Mouse (Mus musculus) ES-E14 (cell line): ENCODE results near the gene Aida. TPM values are rescaled to one million over a fixed set of nuclear protein-coding genes. Genes with fewer than 3 reads are reported as not detected.

Experiments
- DNase-seq: peaks from one replicate; pipeline ENCODE4 v3.0.0-alpha.2; 2013; ENCODE audit warnings: low read depth, low spot score
- H3K27ac ChIP-seq: 2 replicates; pipeline ENCODE4 v1.5.1; 2012; ENCODE audit warnings: low read depth, mild to moderate bottlenecking, low read length, moderate library complexity, mixed read lengths; ENCODE audit not compliant: poor library complexity, insufficient read depth, severe bottlenecking
- H3K36me3 ChIP-seq: 2 replicates; pipeline ENCODE4 v1.6.1; 2012; ENCODE audit warnings: mild to moderate bottlenecking, low read length, moderate library complexity, mixed read lengths; ENCODE audit not compliant: control insufficient read depth, poor library complexity, insufficient read depth, severe bottlenecking
- H3K4me1 ChIP-seq, 2 experiments: fragments of 150-350 bp in 1 of 2; sonication (generic) in 1 of 2; 2 replicates each; pipeline ENCODE4 v1.6.1; 2012; ENCODE audit warnings: low read length in 2 of 2, mild to moderate bottlenecking in 1 of 2, mixed read lengths in 1 of 2; ENCODE audit not compliant: control insufficient read depth in 2 of 2, insufficient read depth in 2 of 2, poor library complexity in 1 of 2
- H3K4me3 ChIP-seq, 2 experiments: fragments of 150-350 bp in 1 of 2; sonication (generic) in 1 of 2; 2 replicates each; pipeline ENCODE4 v1.5.1; 2012; ENCODE audit warnings: low read length in 2 of 2, low read depth in 1 of 2, mild to moderate bottlenecking in 1 of 2, mixed read lengths in 1 of 2; ENCODE audit not compliant: insufficient read depth in 1 of 2, poor library complexity in 1 of 2, severe bottlenecking in 1 of 2
- H3K9ac ChIP-seq: 2 replicates; pipeline ENCODE4 v1.6.1; 2012; ENCODE audit warnings: low read depth, mild to moderate bottlenecking, low read length, mixed read lengths; ENCODE audit not compliant: poor library complexity, insufficient read depth, severe bottlenecking
- H3K9me3 ChIP-seq: fragments of 150-350 bp; sonication (generic); 2 replicates; pipeline ENCODE4 v1.6.1; 2012; ENCODE audit warnings: low read depth, mild to moderate bottlenecking, low read length; ENCODE audit not compliant: control insufficient read depth, insufficient read depth
- CHD2 ChIP-seq: IDR thresholded peaks from 2 replicates; pipeline ENCODE4 v1.6.1; 2014; ENCODE audit warnings: mild to moderate bottlenecking, low read depth, low read length, inconsistent platforms
- HCFC1 ChIP-seq: IDR thresholded peaks from 2 replicates; pipeline ENCODE4 v1.6.1; 2012; ENCODE audit warnings: low read length, inconsistent platforms, borderline replicate concordance; ENCODE audit not compliant: insufficient read depth
- MAFK ChIP-seq: IDR thresholded peaks from 2 replicates; pipeline ENCODE4 v1.6.1; 2014; ENCODE audit warnings: mild to moderate bottlenecking, low read depth, low read length, inconsistent platforms; ENCODE audit not compliant: insufficient read depth
- ZC3H11A ChIP-seq: IDR thresholded peaks from 2 replicates; pipeline ENCODE4 v1.6.1; 2012; ENCODE audit warnings: low read depth, mild to moderate bottlenecking, inconsistent platforms, low read length, borderline replicate concordance
- ZNF384 ChIP-seq: IDR thresholded peaks from 2 replicates; pipeline ENCODE4 v1.6.1; 2012; ENCODE audit warnings: low read depth, low read length, inconsistent platforms
- in situ Hi-C, 2 experiments: fragments of 600-800 bp; cut with MboI; formaldehyde crosslinking; loops; one replicate each; pipeline ENCODE4 v1.15.1; 2025; ENCODE audit warnings: low sequenced_read_pairs in 2 of 2, inconsistent platforms in 1 of 2; ENCODE audit not compliant: unreplicated experiment in 2 of 2
- total RNA-seq: library from RNA; depleted of rRNA; stranded (reverse); fragments of 300-350 nt; gene quantifications from 2 replicates; pipeline ENCODE4 v1.2.3, GENCODE M21; 2012

The Aida gene
- total RNA-seq, 1 experiment, result 28.5 TPM

- Histone ChIP-seq H3K36me3 (peaks cover 19% of the 10 kb centered on the region; the same call in 1 of the 2 replicates), H3K9ac (peak overlapping the region; percentile 87), H3K4me1 (peaks cover 2 to 3% of the 10 kb centered on the region in 2 experiments; a peak in 2 of 4 replicates), H3K9me3 (no peaks in the 10 kb centered on the region), H3K4me3 (peak overlapping the region; percentile 88 to 93), H3K27ac (peak overlapping the region; percentile 40; the same call in 1 of the 2 replicates)
- TF ChIP-seq HCFC1 (no peak), ZNF384 (no peak), MAFK (no peak), ZC3H11A (no peak), CHD2 (no peak)
- in situ Hi-C loops, result no loop called here
- DNase-seq, result no peak
Measured at GRCm38 (mm10) chr1:183345817-183346195, 49.4 kb downstream of the Aida start.

- H3K9ac ChIP-seq, result no peak overlapping the region
- H3K27ac ChIP-seq, result no peak overlapping the region
- TF ChIP-seq CHD2 (no peak), MAFK (peak; percentile 55; the same call in 1 of the 2 replicates)
- H3K36me3 ChIP-seq, result peaks cover 17% of the 10 kb centered on the region; the same call in 1 of the 2 replicates
- no peak overlapping the region for H3K4me3 ChIP-seq
- H3K4me1 ChIP-seq, result peaks cover 2 to 3% of the 10 kb centered on the region in 2 experiments; a peak in 2 of 4 replicates
- peak; percentile 52 for DNase-seq
- H3K9me3 ChIP-seq, result no peaks in the 10 kb centered on the region
- in situ Hi-C loops, result no loop called here
Measured at GRCm38 (mm10) chr1:183349840-183350239, 53.5 kb downstream of the Aida start.

- Histone ChIP-seq H3K27ac (no peak overlapping the region), H3K9ac (no peak overlapping the region), H3K4me1 (no peaks in the 10 kb centered on the region; a peak in 1 of 4 replicates), H3K4me3 (no peak overlapping the region), H3K36me3 (peaks cover 13% of the 10 kb centered on the region; the same call in 1 of the 2 replicates), H3K9me3 (no peaks in the 10 kb centered on the region)
- TF ChIP-seq HCFC1 (no peak), ZNF384 (no peak), ZC3H11A (no peak), MAFK (no peak), CHD2 (no peak)
- in situ Hi-C loops, result no loop called here
- DNase-seq, result no peak
Measured at GRCm38 (mm10) chr1:183358901-183359300, 62.5 kb downstream of the Aida start.

- Histone ChIP-seq H3K4me1 (no peaks in the 10 kb centered on the region; a peak in 1 of 4 replicates), H3K4me3 (no peak overlapping the region), H3K9me3 (no peaks in the 10 kb centered on the region), H3K9ac (no peak overlapping the region), H3K36me3 (peaks cover 13% of the 10 kb centered on the region; the same call in 1 of the 2 replicates), H3K27ac (no peak overlapping the region)
- TF ChIP-seq ZNF384 (no peak), ZC3H11A (no peak), CHD2 (no peak), HCFC1 (no peak), MAFK (no peak)
- in situ Hi-C loops, result no loop called here
- no peak for DNase-seq
Measured at GRCm38 (mm10) chr1:183362301-183362700, 65.9 kb downstream of the Aida start.
